Mouse (Mus musculus) liver, embryonic 15.5 days (tissue): ENCODE results near the gene Frmd5. TPM values are rescaled to one million over a fixed set of nuclear protein-coding genes. Genes with fewer than 3 reads are reported as not detected.

ENCODE experiments used
- ATAC-seq: fragments of 200-750 bp; cut with Nextera tagmentation; 2 replicates; pipeline ENCODE4 v1.8.0; 2017; ENCODE audit warnings: moderate number of reproducible peaks, mild to moderate bottlenecking, moderate library complexity; ENCODE audit not compliant: insufficient read depth
- H3K27ac ChIP-seq: fragments of 300-500 bp; sonication (generic); replicated peaks from 2 replicates; pipeline ENCODE4 v1.5.1; 2015; ENCODE audit warnings: mild to moderate bottlenecking, inconsistent platforms
- H3K27me3 ChIP-seq: fragments of 300-500 bp; sonication (generic); 2 replicates; pipeline ENCODE4 v1.6.1; 2015; ENCODE audit warnings: mild to moderate bottlenecking, inconsistent platforms
- H3K36me3 ChIP-seq: fragments of 300-500 bp; sonication (generic); replicated peaks from 2 replicates; pipeline ENCODE4 v1.6.1; 2015; ENCODE audit warnings: moderate library complexity, mild to moderate bottlenecking, inconsistent platforms
- H3K4me1 ChIP-seq: fragments of 300-500 bp; sonication (generic); replicated peaks from 2 replicates; pipeline ENCODE4 v1.6.1; 2015; ENCODE audit warnings: inconsistent platforms
- H3K4me2 ChIP-seq: fragments of 300-500 bp; sonication (generic); 2 replicates; pipeline ENCODE4 v1.6.1; 2015; ENCODE audit warnings: moderate library complexity, mild to moderate bottlenecking, inconsistent platforms
- H3K4me3 ChIP-seq: fragments of 300-500 bp; sonication (generic); replicated peaks from 2 replicates; pipeline ENCODE4 v1.5.1; 2015; ENCODE audit warnings: mild to moderate bottlenecking, inconsistent platforms
- H3K9ac ChIP-seq: fragments of 300-500 bp; sonication (generic); 2 replicates; pipeline ENCODE4 v1.6.1; 2015; ENCODE audit warnings: moderate library complexity, mild to moderate bottlenecking, inconsistent platforms
- H3K9me3 ChIP-seq: fragments of 300-500 bp; sonication (generic); replicated peaks from 2 replicates; pipeline ENCODE4 v1.6.1; 2016; ENCODE audit warnings: inconsistent platforms
- WGBS: fragments of 180-500 bp; shearing (Covaris S2); methylation state at CpG from one replicate; pipeline ENCODE4 v1.1.7; 2015; ENCODE audit warnings: mixed read lengths; ENCODE audit not compliant: insufficient replicate concordance; 5-methylcytosine and 5-hydroxymethylcytosine counted together
- polyA plus RNA-seq: library from polyadenylated mRNA; unstranded; fragments of >200 nt; fragmentation: Nextera tagmentation; extraction: Ambion mirVana; gene quantifications from 2 replicates; pipeline ENCODE4 v1.2.1, GENCODE M21; 2015

Gene Frmd5
- polyA plus RNA-seq, 1 experiment from 2014 or later: 0.13 TPM

- no peaks in the 10 kb centered on the region for H3K4me1 ChIP-seq
- no peaks in the 10 kb centered on the region for H3K9me3 ChIP-seq
- no peak for ATAC-seq
- no peak overlapping the region for H3K9ac ChIP-seq
- 61% methylated on average over 11 of the region's 11 CpGs for WGBS
- no peaks in the 10 kb centered on the region for H3K36me3 ChIP-seq
- no peak overlapping the region for H3K27ac ChIP-seq
- H3K27me3 ChIP-seq: no peaks in the 10 kb centered on the region
- H3K4me3 ChIP-seq: no peak overlapping the region
- H3K4me2 ChIP-seq: no peak overlapping the region
Observed at GRCm38 (mm10) chr2:121761281-121761795, 45.5 kb downstream of the Frmd5 start.

GRCm38 (mm10) chr2:121760646-121761045 is 46.2 kb downstream of the Frmd5 start:
- WGBS: 70% methylated on average over 9 of the region's 9 CpGs
- no peaks in the 10 kb centered on the region for H3K36me3 ChIP-seq
- H3K27ac ChIP-seq: no peak overlapping the region
- no peak overlapping the region for H3K9ac ChIP-seq
- no peak for ATAC-seq
- no peak overlapping the region for H3K4me3 ChIP-seq
- no peaks in the 10 kb centered on the region for H3K9me3 ChIP-seq
- H3K27me3 ChIP-seq: no peaks in the 10 kb centered on the region
- no peak overlapping the region for H3K4me2 ChIP-seq
- H3K4me1 ChIP-seq: no peaks in the 10 kb centered on the region

DNA sequence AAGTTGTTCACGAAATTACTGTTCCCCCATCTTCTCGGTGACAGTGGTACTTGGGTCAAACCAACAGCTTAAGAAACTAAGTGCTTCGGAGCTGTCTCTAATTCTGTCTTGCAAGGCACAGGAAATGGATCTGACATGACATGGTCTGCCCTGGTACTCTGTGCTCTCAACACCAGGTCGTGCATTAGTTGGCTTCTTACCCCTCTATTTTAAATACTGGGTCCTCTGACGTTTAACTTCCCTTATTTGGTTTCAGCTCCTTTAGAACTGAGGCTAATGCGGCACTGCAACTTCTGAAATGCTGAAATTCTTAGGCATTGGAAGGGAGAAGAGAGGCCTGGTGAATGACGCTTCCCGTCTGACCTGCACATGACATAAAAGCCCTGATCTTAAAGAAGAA is 48.6 kb downstream of the Frmd5 start:
- H3K4me1 ChIP-seq: no peaks in the 10 kb centered on the region
- ATAC-seq: no peak
- H3K4me3 ChIP-seq: no peak overlapping the region
- H3K9me3 ChIP-seq: no peaks in the 10 kb centered on the region
- H3K9ac ChIP-seq: no peak overlapping the region
- no peaks in the 10 kb centered on the region for H3K27me3 ChIP-seq
- no peak overlapping the region for H3K27ac ChIP-seq
- no peaks in the 10 kb centered on the region for H3K36me3 ChIP-seq
- no peak overlapping the region for H3K4me2 ChIP-seq
- 50% methylated on average over 8 of the region's 8 CpGs for WGBS

- H3K4me2 ChIP-seq: no peak overlapping the region
- H3K9me3 ChIP-seq: no peaks in the 10 kb centered on the region
- no peaks in the 10 kb centered on the region for H3K4me1 ChIP-seq
- no peaks in the 10 kb centered on the region for H3K36me3 ChIP-seq
- no peak for ATAC-seq
- H3K27ac ChIP-seq: no peak overlapping the region
- no peaks in the 10 kb centered on the region for H3K27me3 ChIP-seq
- no peak overlapping the region for H3K9ac ChIP-seq
- H3K4me3 ChIP-seq: no peak overlapping the region
- 74% methylated on average over 1 of the region's 1 CpGs for WGBS
Observed at GRCm38 (mm10) chr2:121756336-121756735, 50.6 kb downstream of the Frmd5 start.

- Histone ChIP-seq H3K4me1 (no peaks in the 10 kb centered on the region), H3K4me3 (no peak overlapping the region), H3K27ac (no peak overlapping the region), H3K36me3 (no peaks in the 10 kb centered on the region), H3K4me2 (no peak overlapping the region), H3K9me3 (no peaks in the 10 kb centered on the region), H3K9ac (no peak overlapping the region), H3K27me3 (no peaks in the 10 kb centered on the region)
- WGBS: 50% methylated on average over 6 of the region's 6 CpGs
- ATAC-seq: no peak
Observed at GRCm38 (mm10) chr2:121755056-121755455, 51.8 kb downstream of the Frmd5 start.

DNA sequence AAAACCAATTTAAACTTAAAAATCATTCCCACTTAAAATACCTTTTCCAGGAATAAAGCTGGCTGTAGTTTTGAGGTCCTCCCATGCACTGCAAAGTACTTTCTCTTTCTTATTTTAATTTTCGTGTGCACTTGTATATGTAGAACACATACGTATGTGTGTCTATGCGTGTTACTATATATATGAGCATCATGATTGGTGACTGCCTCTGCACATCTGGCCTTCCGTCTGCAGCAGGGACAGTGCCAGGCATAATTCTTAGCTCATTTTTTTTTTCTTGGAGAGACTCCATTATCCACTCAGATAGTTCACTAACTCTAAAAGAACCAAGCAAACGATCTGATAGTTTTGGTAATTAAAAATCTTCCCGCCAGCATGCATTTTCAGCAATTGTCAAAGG is 56.8 kb downstream of the Frmd5 start:
- H3K4me2 ChIP-seq: no peak overlapping the region
- H3K27ac ChIP-seq: no peak overlapping the region
- H3K27me3 ChIP-seq: no peaks in the 10 kb centered on the region
- H3K36me3 ChIP-seq: no peaks in the 10 kb centered on the region
- H3K9ac ChIP-seq: no peak overlapping the region
- ATAC-seq: no peak
- no peaks in the 10 kb centered on the region for H3K9me3 ChIP-seq
- 55% methylated on average over 6 of the region's 6 CpGs for WGBS
- no peak overlapping the region for H3K4me3 ChIP-seq
- H3K4me1 ChIP-seq: no peaks in the 10 kb centered on the region

DNA sequence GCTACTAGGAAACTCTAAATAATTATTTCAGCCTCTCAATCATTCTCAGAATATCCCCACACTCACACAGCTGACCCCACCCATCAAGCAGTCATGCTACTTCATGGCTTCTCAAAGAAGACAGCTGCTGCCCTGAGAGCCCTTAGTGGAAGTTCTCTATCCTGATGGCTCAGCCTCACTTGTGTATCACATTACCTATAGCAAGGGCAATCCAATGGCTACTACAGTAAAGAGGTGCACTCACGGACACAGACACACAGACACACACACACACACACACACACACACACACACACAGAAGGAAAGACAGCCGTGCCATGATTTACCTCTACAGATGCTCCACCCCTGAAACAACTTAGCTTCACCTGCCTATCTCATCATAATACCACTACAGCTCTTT is 65.7 kb downstream of the Frmd5 start:
- H3K36me3 ChIP-seq: no peaks in the 10 kb centered on the region

DNA sequence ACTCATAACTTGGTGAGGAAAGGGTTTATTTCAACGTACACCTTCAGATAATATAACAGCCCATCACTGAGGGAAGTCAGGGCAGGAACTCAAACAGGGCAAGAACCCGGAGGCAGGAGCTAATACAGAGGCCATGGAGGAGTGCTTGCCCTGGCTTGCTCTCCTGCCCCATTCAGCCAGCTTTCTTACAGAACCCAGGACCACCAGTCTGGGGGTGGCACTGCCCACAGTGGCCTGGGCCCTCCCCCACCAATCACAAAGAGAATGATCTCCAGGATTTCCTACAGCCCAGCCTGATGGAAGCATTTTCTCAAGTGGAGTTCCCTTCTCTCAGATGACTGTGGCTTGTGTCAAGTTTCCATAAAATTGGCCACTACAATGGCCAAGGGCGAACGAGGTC is 67.5 kb downstream of the Frmd5 start:
- H3K4me2 ChIP-seq: no peak overlapping the region
- 65% methylated on average over 4 of the region's 4 CpGs for WGBS
- no peak overlapping the region for H3K9ac ChIP-seq
- H3K9me3 ChIP-seq: no peaks in the 10 kb centered on the region
- H3K4me3 ChIP-seq: no peak overlapping the region
- H3K27me3 ChIP-seq: no peaks in the 10 kb centered on the region
- H3K27ac ChIP-seq: no peak overlapping the region
- no peak for ATAC-seq
- H3K36me3 ChIP-seq: no peaks in the 10 kb centered on the region
- no peaks in the 10 kb centered on the region for H3K4me1 ChIP-seq

More for the DNA sequence above, 65.7 kb downstream of the Frmd5 start:
- Histone ChIP-seq H3K4me1 (no peaks in the 10 kb centered on the region), H3K9me3 (no peaks in the 10 kb centered on the region), H3K27me3 (no peaks in the 10 kb centered on the region), H3K4me2 (no peak overlapping the region), H3K4me3 (no peak overlapping the region), H3K9ac (no peak overlapping the region), H3K27ac (no peak overlapping the region)
- WGBS: 63% methylated on average over 2 of the region's 2 CpGs
- ATAC-seq: no peak

DNA sequence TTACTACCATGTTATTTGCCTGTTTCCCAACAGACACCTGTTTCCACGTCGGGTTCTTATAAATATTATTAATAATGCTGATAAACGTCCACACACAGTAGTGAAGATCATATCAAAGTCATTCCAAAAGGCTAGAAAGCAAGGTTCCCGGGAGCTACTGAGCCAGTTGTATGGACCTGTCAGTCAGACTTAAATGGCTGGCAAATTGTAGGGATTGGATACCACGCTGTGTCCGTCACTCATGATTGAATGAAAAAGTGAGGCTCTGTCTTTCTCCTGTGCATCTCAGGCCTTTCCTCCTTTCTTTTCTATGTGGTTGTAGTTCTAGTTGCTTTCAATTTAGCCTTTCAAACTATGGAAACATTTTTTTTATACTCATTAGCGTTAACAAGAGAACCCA is 73.5 kb downstream of the Frmd5 start:
- H3K4me3 ChIP-seq: no peak overlapping the region
- H3K9ac ChIP-seq: no peak overlapping the region
- no peaks in the 10 kb centered on the region for H3K36me3 ChIP-seq
- ATAC-seq: no peak
- no peaks in the 10 kb centered on the region for H3K27me3 ChIP-seq
- WGBS: 72% methylated on average over 7 of the region's 7 CpGs
- H3K4me1 ChIP-seq: no peaks in the 10 kb centered on the region
- no peak overlapping the region for H3K4me2 ChIP-seq
- no peak overlapping the region for H3K27ac ChIP-seq
- no peaks in the 10 kb centered on the region for H3K9me3 ChIP-seq

DNA sequence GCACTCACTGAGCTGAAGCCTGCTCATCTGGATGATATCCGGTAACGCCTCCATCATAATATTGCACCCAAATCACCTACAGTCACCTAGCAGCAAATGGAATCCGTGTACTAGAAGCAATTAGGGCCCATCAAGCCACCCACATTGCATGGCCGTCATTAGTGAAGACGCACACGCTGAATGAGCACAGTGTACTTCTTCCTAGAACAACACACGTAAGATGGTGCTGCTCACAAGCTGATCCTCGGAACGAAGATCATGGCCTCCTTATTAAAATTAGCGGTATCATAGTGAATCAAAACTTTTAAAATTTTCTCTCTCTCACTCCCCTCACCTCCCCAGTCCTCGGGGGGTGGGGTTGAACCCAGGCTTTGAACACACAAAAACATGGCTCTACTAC is 76.4 kb downstream of the Frmd5 start:
- H3K4me2 ChIP-seq: no peak overlapping the region
- ATAC-seq: no peak
- WGBS: 73% methylated on average over 11 of the region's 11 CpGs
- no peaks in the 10 kb centered on the region for H3K9me3 ChIP-seq
- no peak overlapping the region for H3K9ac ChIP-seq
- no peaks in the 10 kb centered on the region for H3K36me3 ChIP-seq
- H3K27ac ChIP-seq: no peak overlapping the region
- no peaks in the 10 kb centered on the region for H3K4me1 ChIP-seq
- H3K27me3 ChIP-seq: no peaks in the 10 kb centered on the region
- H3K4me3 ChIP-seq: no peak overlapping the region

DNA sequence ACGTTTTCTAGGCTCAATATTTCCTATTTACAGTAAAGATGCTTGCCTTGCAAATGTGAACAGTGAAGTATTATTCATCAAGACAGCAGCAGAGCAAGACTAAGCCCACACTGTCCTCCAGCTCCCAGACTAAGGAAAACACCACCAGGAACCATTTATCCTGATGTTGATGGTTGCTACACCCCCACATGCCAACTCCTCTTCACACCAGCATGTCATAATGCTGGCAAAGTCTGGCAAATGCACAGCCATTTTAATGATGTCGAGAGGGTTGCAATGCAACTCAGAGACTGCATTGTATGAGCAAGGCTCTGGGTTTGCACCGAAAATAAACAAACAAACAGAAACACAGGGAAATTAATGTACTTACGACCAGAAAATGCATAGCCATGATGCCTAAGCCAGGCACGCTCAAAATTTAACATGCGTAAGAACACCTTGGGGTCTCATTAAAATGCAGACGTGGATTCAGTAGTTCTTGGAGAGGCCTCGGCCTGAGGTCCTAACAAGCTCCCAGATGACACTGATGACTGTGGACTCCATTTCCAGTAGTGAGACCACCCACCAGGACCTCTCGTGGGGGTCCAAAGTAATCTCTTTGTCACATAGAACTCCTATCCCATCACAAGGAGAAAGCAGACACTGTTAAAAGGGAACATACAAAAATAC is 77.8 kb downstream of the Frmd5 start:
- no peak overlapping the region for H3K9ac ChIP-seq
- H3K27ac ChIP-seq: no peak overlapping the region
- WGBS: 63% methylated on average over 9 of the region's 9 CpGs
- H3K27me3 ChIP-seq: no peaks in the 10 kb centered on the region
- no peak overlapping the region for H3K4me2 ChIP-seq
- H3K4me1 ChIP-seq: no peaks in the 10 kb centered on the region
- ATAC-seq: no peak
- no peaks in the 10 kb centered on the region for H3K9me3 ChIP-seq
- no peak overlapping the region for H3K4me3 ChIP-seq
- H3K36me3 ChIP-seq: no peaks in the 10 kb centered on the region

DNA sequence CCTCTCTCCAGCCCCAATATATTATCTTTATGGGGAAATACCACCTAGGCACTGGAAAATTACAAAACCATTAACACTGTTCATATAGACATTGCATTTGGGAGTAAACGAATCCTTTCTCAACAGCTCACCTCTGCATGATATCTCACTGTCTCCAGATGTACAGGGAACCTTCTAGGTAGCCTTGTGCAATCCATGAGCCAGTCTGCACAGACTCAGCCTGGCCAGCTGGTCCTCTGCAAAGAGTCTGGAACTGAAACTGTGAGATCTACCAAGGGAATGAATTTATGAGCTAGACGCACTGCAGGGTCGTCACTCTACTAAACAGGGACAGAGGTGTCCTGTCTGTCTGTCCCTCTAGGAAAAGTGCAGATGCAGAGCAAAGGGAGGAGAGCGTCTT is 82.0 kb downstream of the Frmd5 start:
- ATAC-seq: no peak
- Histone ChIP-seq H3K36me3 (no peaks in the 10 kb centered on the region), H3K9ac (no peak overlapping the region), H3K27ac (no peak overlapping the region), H3K27me3 (no peaks in the 10 kb centered on the region), H3K4me1 (no peaks in the 10 kb centered on the region), H3K9me3 (no peaks in the 10 kb centered on the region), H3K4me2 (no peak overlapping the region), H3K4me3 (no peak overlapping the region)
- 52% methylated on average over 4 of the region's 4 CpGs for WGBS
